Mouse (Mus musculus): ENCODE results near the gene 2310033P09Rik.

DNA sequence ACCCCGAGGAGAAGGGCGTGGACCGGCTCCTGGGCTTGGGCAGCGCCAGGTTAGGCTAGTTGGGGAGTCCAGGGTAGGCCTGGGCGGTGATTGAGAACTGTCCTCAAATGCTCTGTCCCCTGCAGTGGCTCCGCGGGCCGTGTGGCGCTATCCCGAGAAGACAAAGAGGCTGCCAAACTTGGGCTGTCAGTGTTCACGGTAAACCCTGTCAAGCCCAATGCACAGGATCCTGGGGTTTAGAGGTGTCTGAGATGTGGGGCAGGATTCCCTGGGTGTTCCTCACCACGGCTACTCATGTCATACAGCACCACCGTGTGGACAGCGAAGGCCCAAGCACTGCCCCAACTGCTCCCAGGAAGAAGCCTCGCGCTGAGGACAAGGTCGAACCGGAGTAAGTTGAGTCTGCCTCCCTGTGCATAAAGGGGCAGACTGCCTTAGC is 901 bp downstream of the 2310033P09Rik start:
- TF ChIP-seq CTCF (IDR thresholded peaks at IDR 0.05; ENCODE audit: low read depth) (peak; percentile 86), EP300 (optimal IDR thresholded peaks at IDR 0.05) (no peak)
